Mouse (Mus musculus) hindbrain, embryonic 13.5 days (tissue): ENCODE measurements around the gene Gm13889. TPM values are rescaled to one million over a fixed set of nuclear protein-coding genes. Genes with fewer than 3 reads are reported as not detected.

ENCODE experiments used
- ATAC-seq: fragments of 200-750 bp; cut with Nextera tagmentation; 2 replicates; pipeline ENCODE4 v1.8.0; 2017; ENCODE audit warnings: moderate TSS enrichment; ENCODE audit not compliant: low FRiP score
- H3K27ac ChIP-seq: fragments of 300-500 bp; sonication (generic); 2 replicates; pipeline ENCODE4 v1.5.1; 2015; ENCODE audit warnings: inconsistent platforms, mild to moderate bottlenecking, moderate library complexity
- H3K27me3 ChIP-seq: fragments of 300-500 bp; sonication (generic); 2 replicates; pipeline ENCODE4 v1.6.1; 2015; ENCODE audit warnings: mild to moderate bottlenecking, inconsistent platforms
- H3K36me3 ChIP-seq: fragments of 300-500 bp; sonication (generic); 2 replicates; pipeline ENCODE4 v1.6.1; 2015; ENCODE audit warnings: mild to moderate bottlenecking, inconsistent platforms
- H3K4me1 ChIP-seq: fragments of 300-500 bp; sonication (generic); replicated peaks from 2 replicates; pipeline ENCODE4 v1.6.1; 2015; ENCODE audit warnings: inconsistent platforms
- H3K4me2 ChIP-seq: fragments of 300-500 bp; sonication (generic); 2 replicates; pipeline ENCODE4 v1.6.1; 2015; ENCODE audit warnings: inconsistent platforms, mild to moderate bottlenecking, moderate library complexity
- H3K4me3 ChIP-seq: fragments of 300-500 bp; sonication (generic); 2 replicates; pipeline ENCODE4 v1.5.1; 2015; ENCODE audit warnings: mild to moderate bottlenecking, inconsistent platforms
- H3K9ac ChIP-seq: fragments of 300-500 bp; sonication (generic); 2 replicates; pipeline ENCODE4 v1.6.1; 2015; ENCODE audit warnings: mild to moderate bottlenecking, inconsistent platforms
- H3K9me3 ChIP-seq: fragments of 300-500 bp; sonication (generic); 2 replicates; pipeline ENCODE4 v1.6.1; 2016; ENCODE audit warnings: inconsistent platforms
- WGBS: fragments of 180-500 bp; shearing (Covaris S2); methylation state at CpG from one replicate; pipeline ENCODE4 v1.1.7; 2015; 5-methylcytosine and 5-hydroxymethylcytosine counted together
- polyA plus RNA-seq: library from polyadenylated mRNA; unstranded; fragments of >200 nt; fragmentation: Nextera tagmentation; extraction: Ambion mirVana; gene quantifications from 2 replicates; pipeline ENCODE4 v1.2.1, GENCODE M21; 2015

The Gm13889 gene
- polyA plus RNA-seq: 5.3 and 6.4 TPM in 2 replicates

DNA sequence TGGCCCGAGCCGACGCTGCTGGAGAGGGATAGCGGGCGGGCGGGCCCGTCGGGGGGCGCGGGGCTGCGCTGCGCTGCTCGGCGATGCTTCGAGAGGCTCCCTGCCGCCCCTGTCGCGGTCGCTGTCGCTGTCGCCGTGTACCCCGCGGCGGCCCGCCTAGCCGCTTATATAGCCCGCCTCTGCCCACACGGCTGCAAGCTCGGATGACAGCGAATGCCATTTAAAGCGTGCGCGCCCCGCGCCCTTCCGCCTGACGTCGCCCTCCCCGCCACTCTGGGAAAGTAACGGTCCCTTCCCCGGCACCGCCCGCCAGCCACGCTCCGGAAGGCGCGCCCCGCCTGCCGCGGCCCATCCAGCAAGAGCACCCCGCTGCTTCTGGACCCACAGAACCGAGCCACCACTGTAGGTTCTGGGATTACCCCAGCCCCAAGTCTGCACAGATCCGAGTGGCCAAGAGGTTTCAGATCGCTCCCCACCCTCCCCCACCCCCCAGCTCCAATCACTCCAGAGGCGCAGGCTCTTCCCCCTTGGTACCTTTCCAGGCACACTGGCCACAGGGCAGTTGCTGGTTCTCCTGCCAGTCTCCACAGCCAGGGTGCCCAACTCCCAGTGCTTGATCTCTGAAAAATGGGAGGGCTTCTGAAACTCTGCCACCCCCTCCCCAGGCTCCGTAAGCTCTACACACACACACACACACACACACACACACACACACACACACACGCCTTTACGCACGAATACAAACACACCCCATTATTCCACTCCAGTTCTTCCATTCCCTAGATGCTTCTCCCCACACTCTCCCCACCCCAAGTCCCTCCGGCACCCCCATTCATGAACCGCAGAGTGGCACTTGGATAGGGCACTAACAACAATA, at the start of gene Gm13889:
TSS of gene Gm13889 (minus strand) at position 294 of the 877 bp plus-strand sequence.
- Histone ChIP-seq H3K9me3 (no peaks in the 10 kb centered on the region), H3K36me3 (no peaks in the 10 kb centered on the region), H3K4me1 (peaks cover 40% of the 10 kb centered on the region), H3K4me3 (peak within 1 kb of the TSS; percentile 67), H3K27me3 (peaks cover 59% of the 10 kb centered on the region), H3K4me2 (peak within 1 kb of the TSS; percentile 98), H3K9ac (peak within 1 kb of the TSS; percentile 85), H3K27ac (peak within 1 kb of the TSS; percentile 76)
- peak; percentile 64 for ATAC-seq
- WGBS: 3% methylated on average over 55 of the region's 62 CpGs

- Histone ChIP-seq H3K27me3 (no peaks in the 10 kb centered on the region), H3K36me3 (peaks cover 84% of the 10 kb centered on the region), H3K4me2 (no peak overlapping the region), H3K9me3 (no peaks in the 10 kb centered on the region), H3K27ac (no peak overlapping the region), H3K4me3 (no peak overlapping the region), H3K9ac (no peak overlapping the region), H3K4me1 (no peaks in the 10 kb centered on the region)
- ATAC-seq: peak; percentile 61; the same call in 1 of the 2 replicates
- 2% methylated on average over 2 of the region's 2 CpGs for WGBS
Measured at GRCm38 (mm10) chr2:94002331-94002730, 45.3 kb upstream of the Gm13889 start.

DNA sequence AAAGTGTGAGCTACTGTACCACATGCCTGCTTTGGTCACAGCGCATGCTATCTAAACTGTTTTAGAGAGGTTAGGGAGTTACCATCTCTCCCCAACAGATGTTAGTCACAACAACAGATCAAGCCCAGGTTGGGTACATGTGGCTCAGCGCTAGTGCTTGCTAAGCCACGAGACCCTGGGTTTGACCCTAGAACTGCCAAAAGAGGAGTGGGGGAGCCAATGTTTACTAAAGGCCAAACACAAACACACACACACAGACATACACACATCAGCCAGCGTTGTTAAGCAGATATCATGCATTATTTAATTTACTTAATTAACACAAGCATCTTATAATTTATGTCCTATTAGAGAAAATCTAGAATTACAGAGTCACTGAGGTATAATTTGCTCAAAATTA, 44.9 kb upstream of the Gm13889 start:
- 85% methylated on average over 4 of the region's 4 CpGs for WGBS
- peaks cover 85% of the 10 kb centered on the region for H3K36me3 ChIP-seq
- H3K9ac ChIP-seq: no peak overlapping the region
- no peaks in the 10 kb centered on the region for H3K9me3 ChIP-seq
- no peak for ATAC-seq
- no peak overlapping the region for H3K4me2 ChIP-seq
- H3K4me1 ChIP-seq: no peaks in the 10 kb centered on the region
- no peak overlapping the region for H3K4me3 ChIP-seq
- no peak overlapping the region for H3K27ac ChIP-seq
- no peaks in the 10 kb centered on the region for H3K27me3 ChIP-seq

GRCm38 (mm10) chr2:94001411-94001810, 44.4 kb upstream of the Gm13889 start:
- no peak for ATAC-seq
- Histone ChIP-seq H3K9ac (no peak overlapping the region), H3K4me3 (no peak overlapping the region), H3K36me3 (peaks cover 85% of the 10 kb centered on the region), H3K9me3 (no peaks in the 10 kb centered on the region), H3K4me1 (no peaks in the 10 kb centered on the region), H3K27ac (no peak overlapping the region), H3K4me2 (no peak overlapping the region), H3K27me3 (no peaks in the 10 kb centered on the region)
- 86% methylated on average over 6 of the region's 6 CpGs for WGBS

DNA sequence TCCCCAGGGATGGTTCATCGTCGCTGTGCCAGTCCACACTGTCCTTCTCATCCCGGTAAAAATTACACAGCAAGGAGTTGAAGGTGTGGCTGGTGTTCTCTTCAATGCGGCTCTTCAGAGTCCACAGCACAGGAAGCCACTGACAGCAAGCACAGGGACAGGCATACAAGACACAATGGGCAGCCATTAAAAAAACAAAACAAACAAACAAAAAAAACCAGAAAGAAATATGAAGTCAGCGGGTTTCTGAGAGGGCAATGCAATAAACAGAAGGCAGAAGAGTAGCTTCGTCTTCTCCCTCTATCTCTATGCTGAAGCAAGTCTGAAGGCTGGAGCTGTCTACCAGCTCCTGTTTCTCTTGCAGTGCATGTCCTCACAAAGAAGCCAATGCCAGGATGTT, 39.3 kb upstream of the Gm13889 start, which contains the start of gene Gm27027:
TSS of gene Gm27027 (minus strand) at position 101 of the 400 bp plus-strand sequence.
- H3K4me1 ChIP-seq: peaks cover 19% of the 10 kb centered on the region
- H3K9ac ChIP-seq: no peak within 1 kb of the TSS
- H3K4me3 ChIP-seq: no peak within 1 kb of the TSS
- H3K4me2 ChIP-seq: no peak within 1 kb of the TSS
- H3K36me3 ChIP-seq: peaks cover 87% of the 10 kb centered on the region
- no peak within 1 kb of the TSS for H3K27ac ChIP-seq
- H3K27me3 ChIP-seq: no peaks in the 10 kb centered on the region
- ATAC-seq: no peak
- 96% methylated on average over 6 of the region's 6 CpGs for WGBS
- H3K9me3 ChIP-seq: no peaks in the 10 kb centered on the region

DNA sequence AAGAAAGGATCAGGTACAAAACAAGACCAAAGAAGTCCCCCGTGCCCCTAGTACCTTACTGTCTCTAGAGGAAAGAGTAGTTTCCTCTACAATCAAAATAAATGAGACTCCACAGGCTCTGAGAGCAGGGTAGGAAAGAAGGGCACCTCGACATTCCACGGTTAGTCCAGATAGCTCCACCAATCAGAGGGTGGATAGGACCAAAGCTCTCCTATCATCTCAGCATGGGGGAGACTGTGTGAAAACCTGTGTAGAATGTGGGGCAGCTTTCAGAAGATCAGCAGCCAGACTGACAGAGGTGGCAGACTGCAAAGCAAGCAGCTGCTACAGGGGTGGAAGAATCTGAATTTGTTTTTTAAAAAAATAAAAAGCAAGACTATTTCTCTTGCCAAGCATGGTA, 35.8 kb upstream of the Gm13889 start:
- Histone ChIP-seq H3K9me3 (no peaks in the 10 kb centered on the region), H3K4me1 (peaks cover 19% of the 10 kb centered on the region), H3K4me3 (no peak overlapping the region), H3K27me3 (no peaks in the 10 kb centered on the region), H3K9ac (no peak overlapping the region), H3K4me2 (no peak overlapping the region), H3K27ac (no peak overlapping the region), H3K36me3 (peaks cover 92% of the 10 kb centered on the region)
- WGBS: 46% methylated on average over 3 of the region's 3 CpGs
- no peak for ATAC-seq

DNA sequence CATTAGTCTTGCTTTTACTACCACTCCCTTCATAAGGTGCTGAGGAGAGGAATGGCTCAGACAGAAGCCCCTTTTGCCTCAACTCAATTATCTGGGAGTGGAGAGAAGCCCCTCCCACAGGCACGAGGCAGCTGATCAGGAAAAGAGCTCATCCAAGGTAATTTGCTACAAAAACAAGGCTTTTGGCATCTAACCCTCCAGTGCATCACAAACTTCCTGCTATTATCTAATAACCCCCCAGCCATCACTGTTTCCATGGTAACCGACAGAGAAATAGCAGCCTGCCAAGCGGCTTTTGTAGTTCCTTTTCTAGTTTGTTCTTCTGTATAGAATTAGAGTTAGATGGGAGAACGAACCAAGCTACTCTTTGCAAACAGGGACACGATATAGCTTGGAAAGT, 35.3 kb upstream of the Gm13889 start:
- no peak for ATAC-seq
- no peak overlapping the region for H3K27ac ChIP-seq

GRCm38 (mm10) chr2:93991336-93991735, 34.3 kb upstream of the Gm13889 start:
- Histone ChIP-seq H3K4me1 (peaks cover 19% of the 10 kb centered on the region), H3K27ac (no peak overlapping the region), H3K9me3 (no peaks in the 10 kb centered on the region), H3K4me3 (no peak overlapping the region), H3K27me3 (no peaks in the 10 kb centered on the region), H3K36me3 (peaks cover 92% of the 10 kb centered on the region), H3K9ac (no peak overlapping the region), H3K4me2 (no peak overlapping the region)
- ATAC-seq: no peak
- WGBS: 94% methylated on average over 3 of the region's 3 CpGs

More for the DNA sequence above, 35.3 kb upstream of the Gm13889 start:
- Histone ChIP-seq H3K9me3 (no peaks in the 10 kb centered on the region), H3K4me2 (no peak overlapping the region), H3K27me3 (no peaks in the 10 kb centered on the region), H3K4me3 (no peak overlapping the region), H3K36me3 (peaks cover 92% of the 10 kb centered on the region), H3K9ac (no peak overlapping the region), H3K4me1 (peaks cover 19% of the 10 kb centered on the region)
- 25% methylated on average over 5 of the region's 5 CpGs for WGBS

DNA sequence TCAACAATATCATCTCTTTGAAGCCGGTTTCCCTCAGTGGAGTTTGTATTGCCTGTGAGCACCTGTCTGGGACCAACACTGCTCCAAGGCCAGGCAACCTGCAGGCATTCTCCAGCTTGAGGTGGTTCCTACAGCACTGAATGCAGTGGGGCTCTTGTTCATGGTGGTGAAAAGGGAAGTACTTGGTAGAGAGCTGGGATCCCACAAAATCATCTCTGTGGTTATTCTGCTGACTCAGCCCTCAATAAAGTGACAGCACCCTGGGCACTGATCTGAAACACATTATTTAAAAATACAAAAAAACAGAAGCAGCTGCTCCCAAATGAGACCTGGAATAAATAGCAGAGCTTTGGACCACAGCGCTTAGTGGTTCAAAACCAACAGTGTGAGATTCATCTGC, 31.4 kb upstream of the Gm13889 start:
- no peaks in the 10 kb centered on the region for H3K9me3 ChIP-seq
- peaks cover 85% of the 10 kb centered on the region for H3K36me3 ChIP-seq
- WGBS: 97% methylated on average over 2 of the region's 2 CpGs
- no peak overlapping the region for H3K4me3 ChIP-seq
- no peaks in the 10 kb centered on the region for H3K27me3 ChIP-seq
- peaks cover 19% of the 10 kb centered on the region for H3K4me1 ChIP-seq
- H3K27ac ChIP-seq: no peak overlapping the region
- H3K9ac ChIP-seq: no peak overlapping the region
- no peak for ATAC-seq
- H3K4me2 ChIP-seq: no peak overlapping the region

DNA sequence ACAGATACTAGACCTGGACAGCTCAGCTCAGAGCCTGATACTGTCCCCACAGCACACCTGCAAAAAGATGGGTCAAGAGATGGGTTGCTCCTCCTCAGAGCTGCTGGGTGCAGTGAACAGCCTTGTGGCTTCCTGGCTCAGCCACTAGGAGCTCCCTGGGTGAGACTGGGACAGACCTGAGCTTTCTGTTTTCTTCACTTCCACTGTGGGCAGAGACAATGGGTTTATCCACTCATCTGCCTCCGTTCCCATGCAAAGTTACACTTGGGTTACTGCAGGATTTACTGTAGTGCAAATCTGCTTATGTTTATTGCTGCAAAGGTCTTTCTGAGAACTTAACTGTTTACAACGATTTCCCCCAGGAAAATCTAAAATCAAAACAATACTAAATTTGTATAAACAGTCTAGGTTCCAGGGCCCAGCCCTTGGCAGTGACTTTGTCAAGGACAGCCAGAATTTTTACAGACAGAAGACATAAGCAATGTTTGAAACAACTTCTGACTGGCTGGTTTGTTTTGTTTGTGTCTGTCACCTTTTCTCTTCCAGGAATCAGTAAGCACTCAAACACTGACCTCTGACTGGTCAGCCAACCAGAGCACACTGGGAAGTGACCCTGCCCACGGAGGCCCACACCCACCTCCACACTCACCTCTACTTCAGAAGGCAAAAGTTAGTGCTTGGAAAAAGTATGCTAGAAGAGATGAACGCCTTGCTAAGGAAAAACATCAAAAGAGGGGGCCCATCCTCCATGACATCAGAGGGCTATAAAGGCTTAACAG, 25.6 kb upstream of the Gm13889 start:
- ATAC-seq: no peak
- Histone ChIP-seq H3K9me3 (no peaks in the 10 kb centered on the region), H3K27me3 (peaks cover 5% of the 10 kb centered on the region; the same call in 1 of the 2 replicates), H3K4me2 (no peak overlapping the region), H3K4me3 (no peak overlapping the region), H3K9ac (no peak overlapping the region), H3K27ac (no peak overlapping the region), H3K4me1 (peaks cover 1% of the 10 kb centered on the region), H3K36me3 (peaks cover 80% of the 10 kb centered on the region)
- WGBS: 88% methylated on average over 4 of the region's 4 CpGs

DNA sequence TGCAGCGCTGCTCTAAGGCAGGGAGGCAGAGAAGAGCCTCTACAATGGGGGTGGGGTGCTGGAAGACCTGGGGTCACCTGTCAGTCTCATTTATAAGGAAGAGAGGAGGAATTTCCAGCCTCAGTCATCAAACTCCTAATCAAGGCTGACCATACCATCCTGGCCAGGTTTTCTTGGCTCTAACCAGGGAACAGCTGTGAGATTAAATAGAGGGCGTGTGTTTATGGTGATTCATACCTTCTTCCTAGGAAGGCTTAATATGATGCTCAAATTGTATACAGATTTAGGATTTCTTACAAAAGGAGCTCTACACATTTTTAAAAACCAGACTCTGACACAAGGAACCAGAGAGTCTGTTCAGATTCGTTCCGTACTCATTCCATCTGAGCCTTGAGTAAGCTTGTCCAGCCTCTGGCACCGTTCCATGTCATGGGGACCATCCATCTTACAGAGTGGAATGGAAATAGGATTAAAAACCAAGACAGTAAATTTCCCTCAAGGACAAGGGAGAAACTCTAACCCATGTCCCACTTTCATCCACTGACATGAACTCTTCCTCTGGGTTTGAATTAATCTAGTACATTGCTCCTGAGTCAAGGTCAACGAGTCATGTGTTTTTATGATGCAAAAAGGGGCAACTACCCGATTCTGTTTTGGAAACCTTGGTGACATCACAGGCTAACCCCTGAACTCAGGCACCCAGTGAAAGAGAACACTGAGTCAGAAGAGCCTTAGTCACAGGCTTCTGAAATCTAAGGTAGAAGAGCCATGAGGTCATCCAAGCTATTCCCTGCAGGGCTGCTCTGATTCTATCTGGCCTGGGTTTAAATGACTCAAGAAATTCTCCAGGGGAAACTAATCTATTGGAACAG, 22.5 kb upstream of the Gm13889 start:
- ATAC-seq: no peak
- H3K4me3 ChIP-seq: no peak overlapping the region

More for the DNA sequence above, 22.5 kb upstream of the Gm13889 start:
- Histone ChIP-seq H3K9me3 (no peaks in the 10 kb centered on the region), H3K27me3 (peaks cover 5% of the 10 kb centered on the region; the same call in 1 of the 2 replicates), H3K4me2 (no peak overlapping the region), H3K27ac (no peak overlapping the region; the same call in 1 of the 2 replicates), H3K9ac (no peak overlapping the region), H3K4me1 (peaks cover 29% of the 10 kb centered on the region), H3K36me3 (peaks cover 55% of the 10 kb centered on the region)
- 86% methylated on average over 7 of the region's 7 CpGs for WGBS
